Mouse (Mus musculus) spleen, postnatal 14 days (tissue): ENCODE results near the gene Gpr89.
A peak's percentile ranks its signal among the peaks of the same experiment; 100 is the strongest.

Source experiments
- DNase-seq, 2 experiments: peaks; one replicate each; pipeline ENCODE4 v3.0.0; 2021 to 2022; ENCODE audit warnings: low spot score in 2 of 2

The Gpr89 gene

DNA sequence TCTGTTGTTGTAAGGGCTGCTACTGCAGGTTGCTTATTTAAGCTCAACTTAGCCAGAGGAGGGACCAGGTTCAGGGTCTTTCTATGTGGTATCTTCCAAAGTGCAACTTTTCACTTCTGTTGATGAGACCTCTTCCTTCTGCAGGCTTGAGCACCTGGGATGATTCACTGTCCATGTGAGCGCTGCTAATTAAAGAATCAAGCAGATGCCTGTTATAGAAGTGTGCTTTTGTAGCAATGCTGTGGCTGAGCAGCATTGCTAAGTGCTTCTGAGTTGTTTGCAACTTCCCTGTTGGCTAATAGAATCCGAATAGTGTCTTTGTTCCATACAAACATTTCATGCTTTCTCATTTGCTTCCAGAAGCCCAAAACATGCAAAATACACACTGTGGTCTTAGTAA is 34.9 kb downstream of the Gpr89 start:
- no peak for DNase-seq

DNA sequence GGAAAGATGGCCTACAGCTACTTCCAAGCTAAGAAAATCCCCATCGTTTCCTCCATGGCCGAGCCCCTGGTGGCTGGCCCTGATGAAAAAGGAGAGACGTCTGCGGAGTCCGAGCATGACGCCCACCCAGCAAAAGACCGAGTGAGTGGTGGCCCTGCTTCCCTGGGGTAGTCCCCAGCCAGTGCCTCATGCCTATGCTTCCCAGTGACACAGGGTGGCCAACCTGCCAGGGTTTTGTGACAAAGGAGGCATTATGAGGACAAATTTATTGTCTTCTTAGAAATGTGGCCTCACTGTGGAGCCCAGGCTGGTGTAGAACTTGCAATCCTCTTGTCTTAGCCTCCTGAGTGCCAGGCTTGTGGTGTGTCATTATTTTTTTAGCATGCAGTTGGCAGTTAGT is 36.1 kb downstream of the Gpr89 start:
- DNase-seq, result no peak

DNA sequence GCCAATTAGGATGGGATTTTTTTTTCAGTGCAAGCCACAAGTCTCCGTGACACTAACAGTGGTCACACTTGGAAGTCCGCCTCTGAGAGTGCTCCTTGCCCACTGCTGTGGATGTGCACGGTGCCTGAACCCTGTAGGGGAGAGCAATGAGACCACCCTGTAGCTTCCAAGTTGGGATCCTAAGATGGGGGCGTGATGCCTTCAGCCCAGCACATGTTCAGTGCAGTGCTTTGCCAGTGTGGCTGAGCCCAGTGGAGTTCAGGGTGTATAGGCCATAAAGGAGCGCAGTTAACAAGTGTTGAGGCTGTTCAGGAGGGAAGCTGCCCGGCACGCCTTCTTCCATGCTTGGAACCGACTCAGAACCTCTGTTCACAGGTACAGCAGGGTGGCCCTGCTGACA is 36.6 kb downstream of the Gpr89 start:
- no peak for DNase-seq

DNA sequence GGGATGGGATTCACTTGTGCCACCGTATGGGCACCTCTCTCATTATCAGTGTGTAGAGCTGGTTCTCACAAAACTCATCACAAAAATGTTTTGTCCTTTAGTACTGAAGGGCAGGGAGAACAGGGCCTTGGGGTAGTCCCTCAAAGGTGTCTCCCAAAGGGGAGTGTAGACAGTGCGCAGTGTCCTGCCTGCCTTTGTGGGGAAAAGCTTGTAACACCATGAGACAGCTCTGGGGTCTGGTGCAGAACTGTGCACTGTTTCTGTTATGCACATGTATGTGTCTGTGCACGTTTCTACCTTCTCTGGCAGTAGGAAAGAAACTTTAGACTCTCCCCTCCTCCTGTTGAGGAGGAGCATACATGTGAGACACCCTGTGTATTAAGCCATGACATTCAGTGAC is 37.3 kb downstream of the Gpr89 start:
- peak in 1 of 2 experiments; percentile 3 for DNase-seq

DNA sequence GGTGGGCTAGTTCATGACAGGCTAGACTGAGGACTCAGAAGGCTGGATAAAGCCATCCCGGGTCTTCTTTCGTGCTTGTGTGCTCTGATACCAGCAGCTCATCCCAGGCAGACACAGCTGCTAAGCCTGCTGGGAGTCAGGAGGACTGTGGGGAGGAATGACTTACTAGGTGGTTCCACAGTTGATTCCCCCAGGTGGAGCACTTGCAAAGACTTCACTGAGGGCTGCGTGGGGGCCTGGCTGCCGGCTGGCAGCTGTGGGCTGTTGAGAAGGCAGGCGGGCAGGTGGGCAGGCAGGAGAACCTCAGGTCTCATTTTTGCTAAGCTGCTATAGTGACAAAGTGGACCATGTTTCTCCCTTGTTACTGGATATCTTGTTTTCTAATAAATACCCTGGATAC is 44.6 kb downstream of the Gpr89 start:
- peak in 1 of 2 experiments; percentile 6 for DNase-seq

DNA sequence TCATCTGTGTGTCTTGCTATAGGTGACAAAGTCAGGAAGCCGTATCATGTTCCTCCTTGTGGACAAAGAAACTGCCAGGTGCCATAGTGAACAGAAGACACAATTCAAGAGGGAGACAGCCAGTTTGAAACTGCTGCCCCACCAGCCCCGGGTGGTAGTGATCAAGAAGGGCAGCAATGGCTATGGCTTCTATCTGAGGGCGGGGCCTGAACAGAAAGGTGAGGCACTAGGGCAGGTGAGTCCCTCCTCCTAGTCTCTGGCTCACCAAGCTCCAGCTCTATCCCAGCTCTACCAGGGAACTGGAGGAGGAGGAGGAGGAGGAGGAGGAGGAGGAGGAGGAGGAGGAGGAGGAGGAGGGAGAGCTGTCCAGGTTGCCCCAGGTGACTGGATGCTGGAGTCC is 49.3 kb downstream of the Gpr89 start:
- DNase-seq, result peak in 1 of 2 experiments; percentile 1

DNA sequence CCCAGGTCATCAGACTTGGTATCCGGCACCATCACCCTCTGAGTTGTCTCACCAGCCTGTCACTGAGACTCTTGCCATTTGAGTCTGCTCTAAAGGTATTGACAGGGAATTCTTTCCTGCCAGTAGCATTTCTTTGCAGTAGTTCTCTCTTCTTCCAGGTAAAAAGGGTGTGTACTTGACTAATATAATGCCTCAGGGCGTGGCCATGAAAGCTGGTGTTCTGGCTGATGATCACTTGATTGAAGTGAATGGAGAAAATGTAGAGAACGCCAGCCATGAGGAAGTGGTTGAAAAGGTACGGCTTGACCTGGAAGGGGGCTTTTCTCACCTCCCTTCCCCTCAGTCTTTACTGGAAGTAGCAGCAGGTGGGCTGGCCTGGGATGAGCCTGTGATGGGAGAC is 50.8 kb downstream of the Gpr89 start:
- DNase-seq, result peak in 1 of 2 experiments; percentile 0

DNA sequence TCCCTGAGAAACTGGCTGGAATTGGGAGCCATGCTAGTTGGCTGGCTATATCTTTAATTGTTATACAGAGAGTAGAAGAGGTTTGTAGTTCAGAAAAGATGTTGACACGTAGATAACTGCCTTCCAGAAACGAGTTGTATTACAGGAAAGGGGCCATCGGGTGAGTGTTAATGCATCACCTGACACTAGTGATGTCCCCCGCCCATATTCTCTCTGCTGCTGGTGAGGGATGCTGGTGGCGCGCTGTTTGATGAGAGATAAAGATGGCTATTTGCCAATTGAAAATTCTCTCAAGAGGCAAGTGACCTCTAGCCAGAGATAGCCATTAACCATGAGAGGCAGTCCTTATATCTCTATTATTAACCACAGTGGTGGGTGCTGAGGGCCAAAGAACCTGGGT is 52.6 kb downstream of the Gpr89 start:
- DNase-seq, result no peak

DNA sequence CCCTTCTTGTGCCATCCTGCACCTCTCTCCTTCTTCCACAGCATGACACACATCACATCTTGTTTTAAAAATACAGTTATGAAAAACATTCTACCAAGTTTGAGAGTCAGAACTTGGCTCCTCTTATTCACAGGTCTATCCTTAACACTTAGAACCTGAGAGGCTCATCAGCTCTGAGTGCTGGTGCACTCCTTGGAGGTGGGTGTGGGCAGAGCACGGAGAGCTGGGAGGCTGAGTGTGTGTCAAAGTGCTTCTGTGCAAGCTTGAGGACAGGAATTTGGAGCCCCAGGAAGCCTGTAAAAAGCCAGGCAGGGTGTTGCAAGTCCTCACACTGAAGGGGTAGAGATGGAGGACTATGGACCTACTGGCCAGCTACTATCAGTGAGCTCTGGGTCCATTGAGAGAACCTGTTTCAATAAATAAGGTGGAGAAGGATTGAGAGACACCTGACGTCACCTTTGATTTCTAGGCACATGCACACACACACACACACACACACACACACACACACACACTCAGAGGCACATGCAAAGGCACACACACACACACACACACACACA is 55.9 kb downstream of the Gpr89 start:
- DNase-seq, result no peak

DNA sequence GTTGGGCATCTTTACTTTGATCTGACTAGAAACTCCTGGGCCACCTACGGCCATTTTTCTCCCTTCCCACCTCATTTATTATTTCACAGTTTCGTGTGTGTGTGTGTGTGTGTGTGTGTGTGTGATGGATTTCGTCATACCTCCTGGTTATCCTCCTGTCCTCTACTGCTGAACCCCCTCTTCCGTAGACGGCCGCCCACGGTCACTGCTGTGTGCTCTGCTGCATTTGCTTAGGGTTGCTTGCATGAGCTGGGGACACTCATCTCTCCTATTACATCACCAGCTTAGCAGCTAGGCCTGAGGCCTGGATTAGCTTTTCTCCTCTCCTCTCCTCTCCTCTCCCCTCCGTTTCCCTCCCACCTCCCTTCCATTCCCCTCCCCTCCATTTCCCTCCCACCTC is 56.7 kb downstream of the Gpr89 start:
- no peak for DNase-seq

DNA sequence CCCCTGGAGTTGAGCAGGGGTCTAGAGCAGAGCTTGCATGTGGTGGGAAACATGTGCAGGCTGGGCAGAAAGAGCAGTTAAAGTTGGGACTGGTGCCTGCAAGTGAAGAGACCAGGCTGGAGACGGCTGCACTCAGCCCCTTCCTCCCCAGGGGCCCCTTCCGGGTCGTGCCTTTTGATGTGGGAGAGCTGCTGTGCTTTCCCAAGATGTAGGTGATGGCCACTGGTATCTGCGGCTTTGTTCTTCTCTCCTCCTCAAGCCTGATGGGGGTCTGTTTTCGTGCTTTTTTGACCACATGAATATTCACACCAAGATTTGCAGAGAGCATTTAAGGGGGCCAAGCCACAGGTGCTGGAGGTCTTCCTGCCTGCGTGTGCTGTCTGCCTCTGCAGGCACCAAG is 57.5 kb downstream of the Gpr89 start:
- no peak for DNase-seq

DNA sequence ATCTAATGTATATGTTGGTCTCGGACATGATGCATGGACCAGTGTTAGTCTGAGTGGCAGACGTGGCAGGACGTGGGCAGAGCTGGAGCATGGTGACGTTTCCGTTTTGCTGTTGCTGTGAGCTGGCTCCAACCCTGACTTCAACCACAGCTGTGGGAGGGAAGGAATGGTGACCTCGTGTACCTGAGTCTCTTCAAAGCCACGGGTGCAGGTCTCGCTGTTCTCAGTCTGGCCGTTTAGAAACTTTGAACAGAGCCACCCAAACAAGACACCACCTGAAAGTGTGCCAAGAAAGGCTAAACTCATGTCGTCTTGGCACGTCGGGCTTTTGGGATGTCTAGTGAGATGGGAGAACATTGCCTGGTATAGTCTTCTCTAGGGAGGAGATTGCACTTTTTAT is 58.2 kb downstream of the Gpr89 start:
- DNase-seq, result no peak

DNA sequence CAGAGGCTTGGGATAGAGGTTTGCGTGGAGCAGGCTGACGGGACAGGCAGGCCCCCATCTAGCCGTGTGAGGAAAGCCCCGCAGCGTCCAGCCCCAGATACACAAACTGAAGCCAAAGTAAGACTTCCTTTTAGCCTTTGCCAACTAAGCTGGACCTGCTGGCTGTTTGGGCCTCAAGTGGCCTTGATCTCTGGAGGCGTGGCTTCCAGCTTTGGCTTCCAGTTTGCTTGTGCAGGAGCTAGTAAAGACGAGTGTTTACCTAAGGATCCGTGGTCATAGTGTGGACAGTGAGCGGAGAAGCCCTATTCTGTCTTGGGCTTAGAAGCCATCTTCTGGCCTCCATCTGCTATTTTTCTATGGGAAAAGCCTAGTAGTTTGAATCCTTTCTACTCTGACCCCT is 59.3 kb downstream of the Gpr89 start:
- DNase-seq, result no peak

DNA sequence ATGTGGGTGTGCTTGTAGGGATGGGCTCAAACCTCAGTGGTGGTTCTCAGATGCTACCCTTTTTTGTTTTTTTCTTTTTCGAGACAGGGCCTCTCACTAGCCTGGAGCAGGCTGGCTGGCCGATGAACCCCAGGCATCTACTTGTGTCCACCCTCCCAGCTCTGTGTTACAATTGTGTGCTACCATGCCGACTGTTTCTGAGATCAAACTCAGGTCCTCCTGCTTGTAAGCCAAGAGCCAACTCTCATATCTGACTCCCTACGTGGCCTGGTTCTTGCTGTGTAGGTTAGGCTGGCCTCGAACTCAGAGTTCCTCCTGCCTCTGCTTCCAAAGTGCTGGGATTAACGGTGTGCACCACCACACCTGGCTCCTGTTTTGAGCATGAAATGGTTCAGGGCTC is 60.0 kb downstream of the Gpr89 start:
- no peak for DNase-seq

DNA sequence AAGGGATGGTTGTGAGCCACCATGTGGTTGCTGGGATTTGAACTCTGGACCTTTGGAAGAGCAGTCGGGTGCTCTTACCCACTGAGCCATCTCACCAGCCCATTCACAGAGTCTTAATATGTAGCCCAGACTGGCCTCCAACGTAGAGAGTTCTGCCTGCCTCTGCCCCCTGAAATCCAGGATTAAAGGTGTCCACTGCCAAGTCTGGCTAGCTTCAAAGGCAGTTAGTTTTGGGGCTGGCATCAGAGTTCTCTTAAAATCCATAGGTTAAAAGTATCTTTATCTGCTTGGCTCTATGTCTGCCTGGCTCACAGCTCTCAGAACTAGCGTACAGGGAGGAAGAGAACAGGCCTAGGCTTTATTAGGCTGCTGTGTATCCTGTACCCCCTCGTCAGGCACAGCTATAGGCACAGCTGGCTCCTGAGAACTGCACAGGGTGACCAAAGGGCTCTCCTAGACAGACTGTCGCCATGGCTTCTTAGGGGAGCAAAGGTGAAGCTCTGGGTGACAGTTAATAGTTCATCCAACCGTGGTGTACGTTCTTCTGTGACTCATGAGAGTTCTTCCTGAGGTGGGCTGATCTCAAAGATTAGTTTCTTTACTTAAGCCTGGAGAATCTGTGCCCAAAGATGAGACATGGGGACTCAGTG is 66.0 kb downstream of the Gpr89 start:
- DNase-seq, result no peak

DNA sequence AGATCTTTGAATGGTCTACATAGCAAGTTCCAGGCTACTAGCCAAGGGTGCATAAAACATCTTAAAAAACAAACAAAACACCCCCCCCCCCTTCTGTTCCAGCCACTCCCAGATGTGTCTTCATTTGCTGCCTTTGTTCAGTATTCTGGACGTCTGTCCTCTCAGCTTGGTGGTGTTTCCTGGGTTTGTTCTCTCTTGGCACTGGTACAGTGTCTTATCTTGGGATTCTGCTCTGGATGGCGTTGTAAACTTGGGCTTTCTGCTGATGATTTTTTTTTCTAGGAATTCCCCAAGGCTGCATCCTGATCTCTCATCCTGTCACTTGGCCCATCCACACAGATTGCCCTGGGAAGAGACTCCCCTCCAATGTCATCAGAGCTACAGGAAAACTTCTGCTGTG is 68.7 kb downstream of the Gpr89 start:
- DNase-seq, result no peak

DNA sequence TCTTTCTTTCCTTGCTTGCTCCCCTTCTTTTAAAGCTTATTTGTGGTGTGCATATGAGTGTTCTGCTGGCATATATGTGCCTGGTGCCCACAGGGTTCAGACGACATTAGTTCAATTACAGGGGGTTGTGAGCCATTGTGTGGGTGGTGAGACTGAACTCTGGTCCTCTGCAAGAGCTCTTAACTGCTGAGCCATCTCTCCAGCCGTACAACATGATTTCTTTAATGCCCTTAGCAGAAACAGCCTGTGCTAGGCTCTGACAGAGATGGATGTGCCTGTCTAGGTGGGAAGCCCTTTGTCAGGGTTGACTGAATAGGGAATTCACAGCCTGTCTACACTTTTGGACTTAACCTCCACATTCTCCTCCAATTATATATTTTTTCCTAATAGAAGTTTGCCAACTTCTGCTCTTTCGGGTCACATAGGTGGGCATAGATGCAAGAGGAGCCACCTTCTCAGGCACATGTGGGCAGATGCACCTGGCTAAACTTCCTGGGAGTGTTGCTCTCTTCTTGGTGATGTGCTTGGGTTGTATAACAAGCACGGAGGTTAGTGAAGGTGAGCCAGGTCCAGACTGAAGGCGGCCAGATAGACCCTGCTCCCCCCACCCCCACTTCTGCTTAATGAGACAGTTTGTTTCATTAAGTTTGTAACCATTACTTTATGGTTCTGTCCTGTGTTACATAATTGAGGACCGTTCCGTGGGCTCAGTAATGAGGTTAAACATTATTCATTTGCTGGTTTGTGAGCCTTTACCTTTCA is 70.4 kb downstream of the Gpr89 start:
- DNase-seq, result no peak

DNA sequence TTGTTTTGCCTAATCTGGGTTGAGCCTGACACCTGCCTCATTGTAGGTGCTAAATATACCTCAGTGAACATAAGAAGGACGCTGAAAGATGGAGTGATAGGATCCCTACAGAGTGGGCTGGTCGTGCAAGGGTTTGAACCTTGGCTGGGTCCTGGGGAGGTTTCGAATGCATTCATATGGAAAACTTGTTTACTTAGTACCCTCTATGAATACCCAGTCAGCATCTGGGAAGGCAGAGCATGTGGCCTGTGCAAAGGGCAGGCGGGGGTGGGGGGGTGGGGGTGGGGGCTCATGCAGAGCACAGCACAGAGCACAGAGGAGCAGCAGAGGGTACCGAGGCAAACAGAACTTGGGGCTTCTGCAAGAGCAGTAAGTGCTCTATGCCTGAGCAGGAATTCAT is 72.2 kb downstream of the Gpr89 start:
- no peak for DNase-seq

DNA sequence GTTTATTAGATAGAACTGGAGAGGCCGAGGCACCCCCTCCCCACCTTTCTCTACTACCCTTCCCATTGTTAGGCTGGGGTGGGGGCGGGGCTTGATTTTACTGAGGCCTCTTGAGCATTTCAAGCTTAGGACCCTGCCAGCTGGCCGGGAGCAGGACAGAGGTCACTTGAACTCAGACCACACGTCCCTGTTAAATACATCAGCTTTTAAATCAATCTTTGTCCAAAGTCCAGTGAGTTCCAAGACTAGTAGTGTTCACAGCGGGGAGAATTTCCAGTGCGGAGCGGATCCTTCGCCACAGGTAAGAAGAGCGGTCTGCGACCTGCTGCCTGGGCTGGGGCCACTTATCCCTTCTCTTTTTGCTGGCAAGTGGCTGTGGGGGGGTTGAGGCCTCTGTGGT is 75.3 kb downstream of the Gpr89 start:
- no peak for DNase-seq

DNA sequence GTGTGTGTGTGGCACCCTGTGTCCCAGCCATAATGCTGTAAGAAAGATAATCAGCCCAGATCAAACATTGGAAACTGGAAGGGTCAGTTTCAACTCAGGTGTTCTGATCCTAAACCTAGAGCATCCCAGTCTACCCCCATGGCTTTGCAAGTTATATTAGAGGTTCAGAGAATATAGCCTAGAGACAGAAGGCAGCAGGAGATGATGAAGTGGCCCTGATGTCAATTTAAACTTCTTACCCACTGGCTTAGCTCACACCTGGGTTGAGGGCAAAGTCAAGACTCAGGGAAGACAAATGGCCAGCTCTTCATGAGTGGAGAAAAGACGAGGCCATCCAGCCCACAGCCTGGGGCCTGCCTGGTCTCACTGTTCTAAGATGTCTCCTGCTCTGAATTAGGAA is 76.2 kb downstream of the Gpr89 start, which contains the start of the genes Pdzk1 and Cd160:
TSS of gene Pdzk1 (plus strand) at position 301 of the 400 bp plus-strand sequence.
TSS of gene Cd160 (minus strand) at position 368 of the 400 bp plus-strand sequence.
- DNase-seq, result no peak

DNA sequence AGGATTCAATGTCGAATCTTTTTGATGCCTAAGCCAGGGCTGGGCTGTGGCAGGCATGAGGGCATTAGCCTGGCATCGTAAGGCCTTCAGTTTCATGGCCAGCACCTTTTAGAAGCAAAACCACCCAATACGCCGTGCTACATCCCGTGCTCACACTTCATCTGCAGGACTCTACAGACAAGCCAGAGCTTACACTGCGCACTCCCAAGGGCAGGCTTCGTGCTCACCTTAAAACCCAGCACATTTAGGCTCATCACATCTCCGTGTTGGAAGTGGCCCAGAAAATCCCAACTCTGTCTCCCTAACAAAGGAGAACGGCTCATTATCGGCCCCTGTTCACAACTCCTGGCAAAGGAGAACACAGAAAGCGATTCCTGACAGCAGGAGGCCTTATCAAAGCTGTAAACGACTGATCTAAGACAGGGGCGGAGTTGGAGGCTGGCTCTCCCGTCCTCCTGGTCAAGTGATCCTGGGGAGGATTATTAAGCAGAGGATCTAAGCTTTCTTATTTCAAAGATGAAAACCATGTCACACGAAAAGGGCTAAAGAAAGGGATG is 76.8 kb downstream of the Gpr89 start:
- DNase-seq, result no peak

DNA sequence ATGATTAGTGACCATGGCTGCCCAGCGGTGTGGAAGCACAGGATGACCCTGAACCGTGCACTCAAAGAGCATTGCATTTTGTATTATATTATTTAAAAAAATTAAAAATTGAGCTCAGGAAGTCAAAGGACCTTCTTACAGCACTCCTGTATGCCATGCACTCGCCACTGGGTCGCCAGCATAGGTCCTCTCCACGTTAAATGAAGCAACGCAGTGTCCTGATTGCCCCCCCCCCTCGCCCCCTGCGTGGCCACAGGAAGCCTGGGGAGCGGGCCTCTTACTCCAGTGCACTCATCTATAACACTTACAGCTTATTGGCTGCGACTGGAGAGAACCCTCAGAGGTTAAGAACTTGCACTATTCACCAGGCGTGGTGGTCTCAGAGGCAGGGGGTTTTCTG is 79.9 kb downstream of the Gpr89 start:
- DNase-seq, result no peak

DNA sequence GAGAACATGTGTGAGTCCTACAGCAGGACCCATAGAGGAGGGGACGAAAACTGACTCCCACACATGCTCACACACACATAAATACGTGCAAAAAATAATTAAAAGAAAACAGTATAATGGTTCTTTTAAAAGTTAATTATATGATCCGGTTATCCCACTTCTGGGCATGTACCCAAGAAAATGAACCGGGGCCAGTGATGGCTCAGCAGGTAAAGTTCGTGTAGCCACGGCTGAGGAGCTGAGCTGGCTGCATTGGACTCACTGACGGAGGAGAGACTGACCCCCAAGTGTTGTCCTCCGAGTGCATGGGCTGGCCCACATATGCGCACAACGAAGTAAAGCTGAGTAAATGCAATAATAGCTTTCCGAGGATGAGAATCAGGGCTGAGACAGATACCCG is 80.5 kb downstream of the Gpr89 start:
- DNase-seq, result no peak
